Mouse (Mus musculus): ENCODE measurements at regions not wholly inside any gene's neighbourhood (a gene's known extent, or its start where the extent isn't known, plus 50 kb on each side); places are given as distances from the start of the nearest gene placed in this dataset.

- TF ChIP-seq ZNF384 (IDR thresholded peaks at IDR 0.05; ENCODE audit: low read depth, low read length) (no peak), CHD1 (IDR thresholded peaks at IDR 0.05; ENCODE audit: low read depth, low read length) (no peak), GABPA (IDR thresholded peaks at IDR 0.05; ENCODE audit: insufficient replicate concordance, low read depth, low read length) (no peak)
- H3K4me1 ChIP-seq (ENCODE audit: control insufficient read depth in 1 of 2, insufficient read depth in 2 of 2) = no peaks in the 10 kb centered on the region
- no peak for DNase-seq (ENCODE audit: extremely low read depth)
- H3K79me2 ChIP-seq (replicated peaks; ENCODE audit: control insufficient read depth, extremely low read depth, insufficient read depth, poor library complexity, severe bottlenecking) = no peaks in the 10 kb centered on the region
- dilution Hi-C loops (cut with MboI; ENCODE audit: extremely low pct_ligation_motif_present, extremely low pct_unique_long_range_greater_than_20kb, low sequenced_read_pairs) = no loop called here
- peaks cover 67% of the 10 kb centered on the region for H3K9me3 ChIP-seq (replicated peaks; ENCODE audit: low read length)
- H3K27me3 ChIP-seq (replicated peaks) = no peaks in the 10 kb centered on the region
- H3K4me3 ChIP-seq (replicated peaks in 1 of 3; ENCODE audit: low read depth in 2 of 3, low read length in 2 of 3, poor library complexity in 1 of 3) = no peak overlapping the region
- no peak overlapping the region for H3K4me2 ChIP-seq (ENCODE audit: insufficient read depth, low read depth, poor library complexity, severe bottlenecking)
- in situ Hi-C loops (cut with MboI; ENCODE audit: low pct_ligation_motif_present, low pct_unique_long_range_greater_than_20kb, low sequenced_read_pairs) = no loop called here
- H3K36me3 ChIP-seq (replicated peaks in 1 of 2; ENCODE audit: control insufficient read depth in 1 of 2, insufficient read depth in 1 of 2, low read length in 1 of 2) = no peaks in the 10 kb centered on the region
- H3K9ac ChIP-seq (ENCODE audit: insufficient read depth, low read depth) = no peak overlapping the region
- H3K27ac ChIP-seq (ENCODE audit: insufficient read depth, low read depth) = no peak overlapping the region
These were observed 465.6 kb downstream of the Tmem132b start for GRCm38 (mm10) chr5:125997173-125997572.

GRCm38 (mm10) chr5:126007871-126008270 is 476.3 kb downstream of the Tmem132b start:
- TF ChIP-seq SMC3 (IDR thresholded peaks at IDR 0.05; ENCODE audit: low read depth, low read length) = no peak
- TF ChIP-seq NELFE (IDR thresholded peaks at IDR 0.05; ENCODE audit: low read depth, low read length) = no peak
- no peak for TF ChIP-seq ZC3H11A (IDR thresholded peaks at IDR 0.05; ENCODE audit: low read depth, low read length)
- no peak for TF ChIP-seq KAT2A (IDR thresholded peaks at IDR 0.05; ENCODE audit: insufficient replicate concordance, low read length)
- TF ChIP-seq MAZ (IDR thresholded peaks at IDR 0.05; ENCODE audit: low read depth, low read length) = no peak
- TF ChIP-seq USF2 (conservative IDR thresholded peaks at IDR 0.05; ENCODE audit: low read depth, low read length) = no peak
- TF ChIP-seq SIN3A (IDR thresholded peaks at IDR 0.05; ENCODE audit: low read length) = no peak
- no peak for TF ChIP-seq MAX (IDR thresholded peaks at IDR 0.05; ENCODE audit: low read length)
- TF ChIP-seq PAX5 (IDR thresholded peaks at IDR 0.05; ENCODE audit: low read length) = no peak
- TF ChIP-seq UBTF (IDR thresholded peaks at IDR 0.05; ENCODE audit: low read depth, low read length) = no peak
- Histone ChIP-seq H3K27me3 (replicated peaks) (no peaks in the 10 kb centered on the region), H3K4me3 (replicated peaks in 1 of 3; ENCODE audit: low read depth in 2 of 3, low read length in 2 of 3, poor library complexity in 1 of 3) (no peak overlapping the region), H3K9ac (ENCODE audit: insufficient read depth, low read depth) (no peak overlapping the region), H3K36me3 (replicated peaks in 1 of 2; ENCODE audit: control insufficient read depth in 1 of 2, insufficient read depth in 1 of 2, low read length in 1 of 2) (no peaks in the 10 kb centered on the region), H3K27ac (ENCODE audit: insufficient read depth, low read depth) (no peak overlapping the region), H3K9me3 (replicated peaks; ENCODE audit: low read length) (peaks cover 80% of the 10 kb centered on the region), H3K79me2 (replicated peaks; ENCODE audit: control insufficient read depth, extremely low read depth, insufficient read depth, poor library complexity, severe bottlenecking) (no peaks in the 10 kb centered on the region), H3K4me1 (ENCODE audit: control insufficient read depth in 1 of 2, insufficient read depth in 2 of 2) (no peaks in the 10 kb centered on the region), H3K4me2 (ENCODE audit: insufficient read depth, low read depth, poor library complexity, severe bottlenecking) (no peak overlapping the region)
- dilution Hi-C loops (cut with MboI; ENCODE audit: extremely low pct_ligation_motif_present, extremely low pct_unique_long_range_greater_than_20kb, low sequenced_read_pairs) = no loop called here
- in situ Hi-C loops (cut with MboI; ENCODE audit: low pct_ligation_motif_present, low pct_unique_long_range_greater_than_20kb, low sequenced_read_pairs) = no loop called here
- DNase-seq (ENCODE audit: extremely low read depth) = no peak

GRCm38 (mm10) chr5:126008321-126008720 is 476.7 kb downstream of the Tmem132b start:
- no peak overlapping the region for H3K4me2 ChIP-seq (ENCODE audit: insufficient read depth, low read depth, poor library complexity, severe bottlenecking)
- H3K79me2 ChIP-seq (replicated peaks; ENCODE audit: control insufficient read depth, extremely low read depth, insufficient read depth, poor library complexity, severe bottlenecking) = no peaks in the 10 kb centered on the region
- in situ Hi-C loops (cut with MboI; ENCODE audit: low pct_ligation_motif_present, low pct_unique_long_range_greater_than_20kb, low sequenced_read_pairs) = no loop called here
- no peaks in the 10 kb centered on the region for H3K36me3 ChIP-seq (replicated peaks in 1 of 2; ENCODE audit: control insufficient read depth in 1 of 2, insufficient read depth in 1 of 2, low read length in 1 of 2)
- H3K27me3 ChIP-seq (replicated peaks) = no peaks in the 10 kb centered on the region
- no peaks in the 10 kb centered on the region for H3K4me1 ChIP-seq (ENCODE audit: control insufficient read depth in 1 of 2, insufficient read depth in 2 of 2)
- DNase-seq (ENCODE audit: extremely low read depth) = no peak
- dilution Hi-C loops (cut with MboI; ENCODE audit: extremely low pct_ligation_motif_present, extremely low pct_unique_long_range_greater_than_20kb, low sequenced_read_pairs) = no loop called here
- H3K27ac ChIP-seq (ENCODE audit: insufficient read depth, low read depth) = no peak overlapping the region
- no peak overlapping the region for H3K9ac ChIP-seq (ENCODE audit: insufficient read depth, low read depth)
- H3K4me3 ChIP-seq (replicated peaks in 1 of 3; ENCODE audit: low read depth in 2 of 3, low read length in 2 of 3, poor library complexity in 1 of 3) = no peak overlapping the region
- no peak for TF ChIP-seq BHLHE40 (IDR thresholded peaks at IDR 0.05; ENCODE audit: low read depth, low read length)
- TF ChIP-seq MAFK (IDR thresholded peaks at IDR 0.05; ENCODE audit: insufficient replicate concordance, low read length) = no peak
- TF ChIP-seq PAX5 (IDR thresholded peaks at IDR 0.05; ENCODE audit: low read length) = no peak
- no peak for TF ChIP-seq IRF4 (IDR thresholded peaks at IDR 0.05; ENCODE audit: low read depth, low read length)
- TF ChIP-seq MAX (IDR thresholded peaks at IDR 0.05; ENCODE audit: low read length) = no peak
- TF ChIP-seq ETS1 (conservative IDR thresholded peaks at IDR 0.05; ENCODE audit: low read depth, low read length) = no peak
- no peak for TF ChIP-seq MAZ (IDR thresholded peaks at IDR 0.05; ENCODE audit: low read depth, low read length)
- TF ChIP-seq SMC3 (IDR thresholded peaks at IDR 0.05; ENCODE audit: low read depth, low read length) = no peak
- no peak for TF ChIP-seq MXI1 (IDR thresholded peaks at IDR 0.05; ENCODE audit: low read depth, low read length)
- no peak for TF ChIP-seq KAT2A (IDR thresholded peaks at IDR 0.05; ENCODE audit: insufficient replicate concordance, low read length)
- TF ChIP-seq MYC (IDR thresholded peaks at IDR 0.05; ENCODE audit: low read depth, low read length) = no peak
- no peak for TF ChIP-seq TCF12 (IDR thresholded peaks at IDR 0.05; ENCODE audit: low read depth, low read length)
- no peak for TF ChIP-seq ELF1 (IDR thresholded peaks at IDR 0.05; ENCODE audit: low read depth, low read length)
- TF ChIP-seq CHD2 (IDR thresholded peaks at IDR 0.05; ENCODE audit: low read length) = no peak
- no peak for TF ChIP-seq ZKSCAN1 (IDR thresholded peaks at IDR 0.05; ENCODE audit: borderline replicate concordance, low read depth, low read length)
- no peak for TF ChIP-seq MEF2A (IDR thresholded peaks at IDR 0.05; ENCODE audit: borderline replicate concordance, low read depth, low read length)
- TF ChIP-seq HCFC1 (IDR thresholded peaks at IDR 0.05; ENCODE audit: low read depth, low read length) = no peak
- TF ChIP-seq GABPA (IDR thresholded peaks at IDR 0.05; ENCODE audit: insufficient replicate concordance, low read depth, low read length) = no peak
- no peak for TF ChIP-seq JUND (conservative IDR thresholded peaks at IDR 0.05; ENCODE audit: low read depth, low read length)
- H3K9me3 ChIP-seq (replicated peaks; ENCODE audit: low read length) = peaks cover 77% of the 10 kb centered on the region

Data from CH12.LX (cell line).